Mouse (Mus musculus): ENCODE measurements at regions not wholly inside any gene's neighbourhood (a gene's known extent, or its start where the extent isn't known, plus 50 kb on each side); places are given as distances from the start of the nearest gene placed in this dataset.
"Not testable (repeated sequence)": the region's sequence is repeated elsewhere in the genome, so short reads cannot be mapped to it uniquely, and the experiment has no call there.

DNA sequence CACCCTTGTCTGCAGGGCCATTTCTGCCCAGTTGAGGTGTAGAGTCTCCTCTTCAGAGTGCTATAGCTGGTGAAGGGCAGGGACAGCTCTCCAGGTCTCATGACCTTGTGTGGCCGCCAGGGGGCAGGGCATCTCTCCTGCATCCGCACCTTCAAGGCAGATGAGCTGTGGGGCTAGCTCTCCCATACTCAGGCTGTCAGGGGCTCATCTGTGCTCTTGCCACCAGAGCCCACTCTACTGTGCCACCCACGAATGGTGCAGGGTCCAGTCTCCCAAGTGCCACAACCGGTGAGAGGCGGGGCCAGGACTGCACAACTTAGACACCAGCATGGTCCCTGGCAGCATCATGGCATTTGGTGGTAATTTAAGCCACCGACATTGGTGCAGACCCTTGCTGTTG, 111.3 kb downstream of the Syt10 start:
- no peak for ATAC-seq (ENCODE audit: insufficient read depth)

DNA sequence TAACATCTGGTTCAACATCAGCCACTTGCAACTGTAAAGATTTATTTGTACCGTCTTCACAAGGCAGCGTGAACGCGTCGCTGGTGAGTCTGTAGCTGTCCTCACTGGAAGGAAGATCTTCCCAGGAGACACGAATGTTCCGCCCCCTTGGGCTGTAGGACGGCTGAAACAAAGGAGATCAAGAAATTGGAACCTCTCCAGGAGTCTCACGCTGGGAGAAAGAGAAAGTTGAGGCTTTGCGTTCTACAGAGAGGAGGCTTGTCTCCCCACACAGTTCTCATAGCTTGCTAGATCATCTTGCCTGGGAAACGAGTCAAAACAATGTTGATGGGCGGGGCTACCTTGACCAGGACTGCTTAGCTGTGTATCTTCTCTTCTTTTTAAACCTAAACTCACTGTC, 117.3 kb downstream of the Syt10 start:
- H3K4me1 ChIP-seq (replicated peaks; ENCODE audit: control insufficient read depth in 2 of 2, insufficient read depth in 2 of 2, low read length in 1 of 2) = no peaks in the 10 kb centered on the region
- H3K9ac ChIP-seq (replicated peaks) = no peak overlapping the region
- no peaks in the 10 kb centered on the region for H3K9me3 ChIP-seq (ENCODE audit: control insufficient read depth, low read length)
- no peak overlapping the region for H3K4me2 ChIP-seq (ENCODE audit: low read depth)
- 63% methylated on average over 12 of the region's 12 CpGs for WGBS (ENCODE audit: insufficient replicate concordance)
- H3K27me3 ChIP-seq (ENCODE audit: control insufficient read depth, insufficient read depth, low read length) = no peaks in the 10 kb centered on the region
- H3K27ac ChIP-seq = no peak overlapping the region
- DNase-seq (ENCODE audit: low read depth in 3 of 3, low spot score in 3 of 3) (no peak), ATAC-seq (ENCODE audit: insufficient read depth) (no peak)
- no peaks in the 10 kb centered on the region for H3K36me3 ChIP-seq (replicated peaks; ENCODE audit: control insufficient read depth, insufficient read depth, low read depth)
- TF ChIP-seq EP300 (IDR thresholded peaks at IDR 0.05; ENCODE audit: low read depth) (no peak), CTCF (IDR thresholded peaks at IDR 0.05; ENCODE audit: low read depth) (no peak)
- H3K4me3 ChIP-seq (ENCODE audit: insufficient read depth in 1 of 2, low read depth in 2 of 2, low read length in 2 of 2) = no peak overlapping the region

More for the DNA sequence above, 111.3 kb downstream of the Syt10 start:
- Histone ChIP-seq H3K9ac (replicated peaks) (no peak overlapping the region), H3K4me3 (ENCODE audit: insufficient read depth in 1 of 2, low read depth in 2 of 2, low read length in 2 of 2) (no peak overlapping the region), H3K36me3 (replicated peaks; ENCODE audit: control insufficient read depth, insufficient read depth, low read depth) (no peaks in the 10 kb centered on the region), H3K27me3 (ENCODE audit: control insufficient read depth, insufficient read depth, low read length) (no peaks in the 10 kb centered on the region), H3K4me2 (ENCODE audit: low read depth) (no peak overlapping the region), H3K9me3 (ENCODE audit: control insufficient read depth, low read length) (no peaks in the 10 kb centered on the region), H3K4me1 (replicated peaks; ENCODE audit: control insufficient read depth in 2 of 2, insufficient read depth in 2 of 2, low read length in 1 of 2) (no peaks in the 10 kb centered on the region), H3K27ac (no peak overlapping the region)
- 32% methylated on average over 6 of the region's 6 CpGs for WGBS (ENCODE audit: insufficient replicate concordance)
- DNase-seq (ENCODE audit: low read depth in 3 of 3, low spot score in 3 of 3) = no peak
- TF ChIP-seq CTCF (IDR thresholded peaks at IDR 0.05; ENCODE audit: low read depth) = peak; percentile 82
- no peak for TF ChIP-seq EP300 (IDR thresholded peaks at IDR 0.05; ENCODE audit: low read depth)

- H3K4me3 ChIP-seq (ENCODE audit: insufficient read depth in 1 of 2, low read depth in 2 of 2, low read length in 2 of 2) = no peak overlapping the region
- DNase-seq (ENCODE audit: low read depth in 3 of 3, low spot score in 3 of 3) = no peak
- H3K4me1 ChIP-seq (replicated peaks; ENCODE audit: control insufficient read depth in 2 of 2, insufficient read depth in 2 of 2, low read length in 1 of 2) = no peaks in the 10 kb centered on the region
- H3K36me3 ChIP-seq (replicated peaks; ENCODE audit: control insufficient read depth, insufficient read depth, low read depth) = no peaks in the 10 kb centered on the region
- H3K9me3 ChIP-seq (ENCODE audit: control insufficient read depth, low read length) = no peaks in the 10 kb centered on the region
- H3K4me2 ChIP-seq (ENCODE audit: low read depth) = no peak overlapping the region
- WGBS (ENCODE audit: insufficient replicate concordance) = 48% methylated on average over 2 of the region's 2 CpGs
- ATAC-seq (ENCODE audit: insufficient read depth) = no peak
- H3K27me3 ChIP-seq (ENCODE audit: control insufficient read depth, insufficient read depth, low read length) = no peaks in the 10 kb centered on the region
- TF ChIP-seq CTCF (IDR thresholded peaks at IDR 0.05; ENCODE audit: low read depth) = no peak
- TF ChIP-seq EP300 (IDR thresholded peaks at IDR 0.05; ENCODE audit: low read depth) = no peak
- no peak overlapping the region for H3K27ac ChIP-seq
- no peak overlapping the region for H3K9ac ChIP-seq (replicated peaks)
These were observed 105.5 kb upstream of the Rabl2 start for GRCm38 (mm10) chr15:89697221-89697620.

DNA sequence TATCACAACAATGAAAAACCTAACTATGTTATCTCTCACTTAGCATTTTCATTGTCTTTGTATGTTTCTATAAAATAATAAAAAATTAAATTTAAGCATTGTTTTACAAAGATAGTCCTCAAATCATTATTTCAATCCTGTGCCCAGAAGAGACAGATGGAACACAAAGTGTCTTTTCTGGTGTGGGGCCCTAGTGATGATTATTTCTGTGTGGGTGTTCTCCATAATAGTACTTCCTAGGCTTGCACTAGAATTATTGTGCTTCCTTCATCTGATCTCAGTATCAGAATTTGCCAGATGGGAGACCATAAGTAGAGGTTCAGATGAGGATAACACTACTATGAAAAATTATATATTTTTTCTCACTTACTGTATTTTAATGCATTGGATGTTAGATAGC, 84.6 kb upstream of the Rabl2 start:
- Histone ChIP-seq H3K9me3 (ENCODE audit: control insufficient read depth, low read length) (no peaks in the 10 kb centered on the region), H3K27me3 (ENCODE audit: control insufficient read depth, insufficient read depth, low read length) (no peaks in the 10 kb centered on the region), H3K4me1 (replicated peaks; ENCODE audit: control insufficient read depth in 2 of 2, insufficient read depth in 2 of 2, low read length in 1 of 2) (no peaks in the 10 kb centered on the region), H3K4me2 (ENCODE audit: low read depth) (no peak overlapping the region), H3K27ac (no peak overlapping the region), H3K4me3 (ENCODE audit: insufficient read depth in 1 of 2, low read depth in 2 of 2, low read length in 2 of 2) (no peak overlapping the region), H3K36me3 (replicated peaks; ENCODE audit: control insufficient read depth, insufficient read depth, low read depth) (no peaks in the 10 kb centered on the region), H3K9ac (replicated peaks) (no peak overlapping the region)
- TF ChIP-seq CTCF (IDR thresholded peaks at IDR 0.05; ENCODE audit: low read depth) = no peak
- no peak for TF ChIP-seq EP300 (IDR thresholded peaks at IDR 0.05; ENCODE audit: low read depth)
- DNase-seq (ENCODE audit: low read depth in 3 of 3, low spot score in 3 of 3) = no peak
- no peak for ATAC-seq (ENCODE audit: insufficient read depth)

DNA sequence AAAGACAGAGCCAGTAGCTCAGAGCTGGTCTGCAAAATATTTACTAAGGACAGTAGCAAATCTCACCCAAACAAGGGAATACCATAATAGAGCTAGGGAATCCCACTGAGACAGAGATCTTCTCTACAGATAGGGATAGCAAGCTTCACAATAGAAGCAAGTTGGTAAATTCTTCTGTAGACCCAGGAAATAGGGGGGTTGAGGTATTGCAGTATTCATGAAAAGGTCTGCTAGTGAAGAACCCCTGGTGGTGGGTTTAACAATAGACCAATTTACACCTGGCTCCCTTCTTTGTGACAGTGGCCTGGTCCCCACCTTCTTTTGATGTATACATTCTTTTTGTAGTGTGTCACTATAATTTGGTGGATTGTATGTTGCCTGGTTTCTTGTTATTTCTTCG, 64.8 kb upstream of the Rabl2 start:
- not testable (repeated sequence) for H3K36me3 ChIP-seq (replicated peaks; ENCODE audit: control insufficient read depth, insufficient read depth, low read depth); H3K9me3 ChIP-seq (ENCODE audit: control insufficient read depth, low read length); ATAC-seq (ENCODE audit: insufficient read depth); H3K9ac ChIP-seq (replicated peaks); H3K27me3 ChIP-seq (ENCODE audit: control insufficient read depth, insufficient read depth, low read length); H3K4me3 ChIP-seq (ENCODE audit: insufficient read depth in 1 of 2, low read depth in 2 of 2, low read length in 2 of 2); DNase-seq (ENCODE audit: low read depth in 3 of 3, low spot score in 3 of 3); H3K27ac ChIP-seq; H3K4me1 ChIP-seq (replicated peaks; ENCODE audit: control insufficient read depth in 2 of 2, insufficient read depth in 2 of 2, low read length in 1 of 2); H3K4me2 ChIP-seq (ENCODE audit: low read depth)
- WGBS (ENCODE audit: insufficient replicate concordance) = 55% methylated on average over 1 of the region's 1 CpGs
